Mouse (Mus musculus): ENCODE measurements around the gene Kirrel3.

GRCm38 (mm10) chr9:34824358-34825088 lies 338.8 kb downstream of the Kirrel3 start:
- no peak for TF ChIP-seq TAL1 (conservative IDR thresholded peaks at IDR 0.05; ENCODE audit: low read depth, low read length)
- no peak for TF ChIP-seq CTCF (IDR thresholded peaks at IDR 0.05; ENCODE audit: low read depth, low read length)
- no peak for TF ChIP-seq GATA1 (IDR thresholded peaks at IDR 0.05; ENCODE audit: borderline replicate concordance, low read length)
- no peak for TF ChIP-seq POLR2AphosphoS5 (IDR thresholded peaks at IDR 0.05; ENCODE audit: insufficient replicate concordance, low read depth, low read length)
- no peak for TF ChIP-seq GATA2 (IDR thresholded peaks at IDR 0.05; ENCODE audit: borderline replicate concordance, low read depth, low read length)
